Mouse (Mus musculus) mouse embryonic stem cell (cell line): ENCODE data around the gene Wfdc3.

Source experiments
- in situ Hi-C, 2 experiments: fragments of 300-500 bp; cut with MboI; formaldehyde crosslinking; loops; 1 replicate in 1 of 2; 3 replicates in 1 of 2; pipeline ENCODE4 v1.14.3; 2019 to 2020; ENCODE audit warnings: low sequenced_read_pairs in 2 of 2, low pct_unique_long_range_greater_than_20kb in 1 of 2, mixed read lengths in 1 of 2; ENCODE audit not compliant: unreplicated experiment in 1 of 2

Wfdc3 gene

GRCm38 (mm10) chr2:164745843-164746479, at the start of gene Wfdc3, which contains the start of gene Dnttip1:
TSS of gene Wfdc3 (minus strand) at chr2:164745931.
TSS of gene Dnttip1 (plus strand) at chr2:164745983.
- in situ Hi-C loops, result no loop called here

DNA sequence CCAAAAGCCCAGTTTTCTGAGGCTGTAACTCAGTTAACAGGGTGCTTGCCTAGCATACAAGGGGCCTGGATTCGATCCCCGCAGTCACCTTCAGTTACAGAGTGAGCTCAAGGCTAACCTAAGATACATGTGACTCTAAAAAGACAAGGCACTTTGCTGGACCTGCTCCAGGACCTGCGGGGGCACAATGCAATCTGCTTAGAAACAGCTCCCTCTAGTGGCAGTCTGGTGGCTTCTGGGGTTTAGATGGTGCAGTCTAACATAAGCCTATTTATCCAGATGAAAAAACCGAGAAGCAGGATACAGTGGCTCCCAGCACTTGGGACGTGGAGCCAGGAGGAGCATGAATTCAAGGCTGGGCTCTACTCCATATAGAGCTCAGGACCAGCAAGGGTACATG, 48.6 kb upstream of the Wfdc3 start:
- in situ Hi-C loops, result no loop called here

DNA sequence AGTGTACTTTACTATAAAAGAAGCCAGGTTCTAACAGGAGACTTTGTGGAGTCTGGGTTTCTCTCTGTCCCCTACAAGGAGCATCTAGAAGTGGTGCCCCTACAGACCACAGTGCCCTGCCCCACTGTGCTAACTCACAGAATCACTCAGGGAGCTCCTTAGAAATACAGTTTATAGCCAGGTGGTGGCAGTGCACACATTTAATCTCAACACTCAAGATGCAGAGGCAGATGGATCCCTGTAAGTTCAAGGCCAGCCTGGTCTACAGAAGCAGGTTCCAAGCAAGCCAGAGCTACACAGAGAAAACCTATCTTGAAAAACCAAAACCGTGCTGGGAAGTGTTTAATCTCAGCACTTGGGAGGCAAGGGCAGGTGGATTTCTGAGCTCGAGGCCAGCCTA, 48.0 kb upstream of the Wfdc3 start:
- in situ Hi-C loops, result no loop called here

DNA sequence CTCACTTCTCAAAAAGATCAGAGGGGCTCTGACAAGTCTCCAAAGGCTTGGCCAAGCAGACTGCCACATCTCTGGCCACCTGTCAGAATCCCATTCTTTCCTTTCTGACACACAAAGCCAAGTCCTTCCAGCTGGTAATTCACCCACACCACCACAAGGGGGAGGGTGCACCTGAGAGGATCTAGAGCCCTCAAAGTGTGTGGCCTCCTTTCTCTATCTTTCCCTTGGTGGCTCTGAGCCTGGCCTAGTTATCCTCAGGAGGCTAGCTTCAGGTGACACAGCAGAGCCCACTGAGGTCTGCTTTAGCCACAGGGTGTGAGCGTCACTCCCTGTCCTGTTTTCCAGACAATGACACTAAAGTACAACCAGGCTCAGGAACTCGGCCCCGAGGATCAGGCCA, 47.5 kb upstream of the Wfdc3 start:
- in situ Hi-C loops, result no loop called here

DNA sequence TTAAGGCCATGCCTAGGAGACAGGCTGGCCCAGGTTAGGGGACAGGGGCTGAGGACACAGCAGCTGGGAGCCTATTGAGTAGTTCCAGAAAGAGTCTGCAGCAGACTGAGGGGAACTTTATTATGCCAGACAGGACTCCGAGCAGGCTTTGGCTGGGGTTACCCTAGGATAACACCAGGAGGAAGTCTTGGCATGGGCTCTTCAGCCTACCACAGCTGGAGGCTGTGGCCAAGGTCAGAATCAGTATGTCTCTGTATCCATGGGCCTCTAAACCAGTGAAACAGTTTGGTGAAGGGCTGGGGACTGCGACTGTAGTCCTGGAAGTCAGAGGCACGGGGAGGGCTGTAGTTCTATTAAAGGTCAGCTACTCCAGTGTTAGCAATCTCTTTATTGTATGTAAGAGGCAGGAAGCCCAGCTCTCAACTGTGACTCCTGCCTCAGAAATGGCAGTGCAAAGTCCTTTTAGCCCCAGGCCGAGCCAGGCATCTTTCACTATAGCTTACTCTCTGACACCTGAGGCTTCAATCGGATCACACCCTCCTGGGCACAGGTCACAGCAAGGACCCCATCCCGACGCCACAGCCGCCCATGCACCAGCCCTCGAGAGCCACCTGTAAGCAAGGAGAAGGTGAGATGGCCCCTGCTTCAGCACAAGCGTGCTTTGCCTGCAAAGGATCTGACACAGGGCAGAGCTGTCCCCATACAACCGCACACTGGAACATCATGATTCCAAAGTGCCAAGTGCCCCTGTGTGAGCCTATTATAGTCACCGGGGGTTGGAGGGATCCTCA, 46.9 kb upstream of the Wfdc3 start:
- in situ Hi-C loops, result no loop called here

- in situ Hi-C loops, result no loop called here
These were observed 46.1 kb upstream of the Wfdc3 start for GRCm38 (mm10) chr2:164791841-164792261.

DNA sequence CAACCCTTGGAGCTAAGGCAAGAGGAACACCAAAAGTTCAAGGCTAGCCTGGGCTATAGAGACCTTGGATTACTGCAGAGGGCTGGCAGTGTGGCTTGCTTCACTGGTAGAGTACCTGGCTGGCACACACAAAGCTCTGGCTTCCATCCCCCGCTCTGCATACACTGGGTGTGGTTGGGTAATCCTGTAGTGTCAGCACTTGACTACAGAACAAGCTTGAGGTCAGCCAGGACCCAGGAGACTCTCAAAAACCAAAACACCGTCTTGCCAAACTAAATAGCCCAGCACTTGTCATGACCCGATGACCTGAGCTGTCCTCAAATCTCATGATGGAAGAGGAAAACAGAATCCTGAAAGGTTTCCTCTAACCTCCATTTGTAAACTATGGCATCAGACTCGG, 44.7 kb upstream of the Wfdc3 start:
- in situ Hi-C loops, result no loop called here

DNA sequence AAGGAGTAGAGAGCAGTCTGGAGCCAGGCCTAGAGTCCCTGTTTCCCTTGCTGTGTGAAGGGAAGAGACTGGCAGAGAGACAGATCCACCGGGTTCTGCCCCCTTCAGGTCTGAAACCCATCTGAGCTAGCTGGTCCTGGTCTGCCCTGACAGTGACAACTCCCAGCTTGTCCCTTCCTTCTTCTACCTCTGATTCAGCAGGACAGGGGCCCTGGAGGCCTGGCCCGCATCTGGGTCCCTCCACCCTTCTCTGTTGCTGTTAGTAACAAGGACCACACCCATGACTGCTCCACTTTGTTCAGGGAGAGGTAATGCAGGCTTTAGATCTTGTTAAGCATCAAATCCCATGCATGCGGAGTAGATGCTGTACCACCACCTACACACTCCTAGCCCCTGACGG, 42.7 kb upstream of the Wfdc3 start:
- in situ Hi-C loops, result no loop called here

DNA sequence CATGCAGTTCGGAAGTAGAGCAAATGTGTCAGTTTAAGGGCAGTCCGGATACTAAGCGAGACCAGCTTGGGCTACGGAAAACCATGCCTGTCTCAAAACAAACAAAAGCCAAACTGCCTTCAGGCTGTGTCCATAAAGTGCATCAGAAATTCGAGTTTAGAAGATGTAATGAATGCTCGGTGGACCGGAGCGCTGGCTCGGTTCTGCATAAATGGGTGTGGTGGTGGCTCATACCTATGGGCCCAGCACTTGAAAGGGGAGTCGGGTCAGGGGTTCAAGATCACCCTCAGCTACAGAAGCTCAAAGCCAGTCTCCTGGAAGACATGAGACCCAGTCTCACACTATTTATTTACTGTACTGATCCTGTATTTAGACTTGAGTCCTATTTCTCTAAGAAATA, 42.0 kb upstream of the Wfdc3 start:
- in situ Hi-C loops, result no loop called here

DNA sequence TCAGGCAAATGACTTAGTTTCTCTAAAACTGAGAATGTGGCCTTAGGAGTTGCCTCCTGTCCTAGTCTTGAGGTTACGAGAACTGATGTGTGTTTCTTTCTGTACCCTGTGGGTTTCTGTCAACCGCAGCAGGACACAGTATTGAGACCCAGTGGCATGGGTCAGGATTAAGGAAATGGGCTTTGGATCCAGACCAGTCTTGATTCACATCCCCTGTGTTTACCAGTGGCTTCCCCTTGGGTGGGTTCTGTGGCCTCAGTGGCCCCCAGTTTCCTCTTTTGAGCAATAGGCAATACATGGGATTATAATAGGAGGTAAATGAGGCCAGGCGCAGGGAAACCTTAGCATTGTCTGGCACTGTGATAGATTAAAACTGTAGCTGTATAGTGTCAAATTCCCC, 41.3 kb upstream of the Wfdc3 start:
- in situ Hi-C loops, result no loop called here

DNA sequence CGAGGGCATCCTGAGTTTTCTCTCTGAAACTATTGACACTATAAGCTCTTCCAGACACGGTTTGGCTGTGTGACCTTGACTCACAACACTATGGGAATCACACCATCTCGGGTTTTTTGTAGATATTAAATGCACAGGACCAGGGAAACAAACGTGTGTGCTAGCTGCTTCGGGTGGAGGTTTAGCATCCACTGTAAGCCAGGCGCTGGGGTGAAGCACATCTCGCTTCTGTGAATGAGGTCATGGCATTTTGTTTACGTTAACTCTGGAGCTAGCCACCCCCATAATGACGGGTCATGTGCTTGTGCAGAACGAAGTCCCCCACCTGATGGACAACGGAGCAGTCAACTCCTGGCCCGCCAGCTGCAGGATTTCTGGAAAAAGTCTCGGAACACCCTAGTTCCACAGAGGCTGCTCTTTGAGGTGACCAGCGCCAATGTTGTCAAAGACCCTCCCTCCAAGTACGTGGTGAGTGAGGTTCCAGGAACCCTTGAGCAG, 40.7 kb upstream of the Wfdc3 start:
- in situ Hi-C loops, result no loop called here

DNA sequence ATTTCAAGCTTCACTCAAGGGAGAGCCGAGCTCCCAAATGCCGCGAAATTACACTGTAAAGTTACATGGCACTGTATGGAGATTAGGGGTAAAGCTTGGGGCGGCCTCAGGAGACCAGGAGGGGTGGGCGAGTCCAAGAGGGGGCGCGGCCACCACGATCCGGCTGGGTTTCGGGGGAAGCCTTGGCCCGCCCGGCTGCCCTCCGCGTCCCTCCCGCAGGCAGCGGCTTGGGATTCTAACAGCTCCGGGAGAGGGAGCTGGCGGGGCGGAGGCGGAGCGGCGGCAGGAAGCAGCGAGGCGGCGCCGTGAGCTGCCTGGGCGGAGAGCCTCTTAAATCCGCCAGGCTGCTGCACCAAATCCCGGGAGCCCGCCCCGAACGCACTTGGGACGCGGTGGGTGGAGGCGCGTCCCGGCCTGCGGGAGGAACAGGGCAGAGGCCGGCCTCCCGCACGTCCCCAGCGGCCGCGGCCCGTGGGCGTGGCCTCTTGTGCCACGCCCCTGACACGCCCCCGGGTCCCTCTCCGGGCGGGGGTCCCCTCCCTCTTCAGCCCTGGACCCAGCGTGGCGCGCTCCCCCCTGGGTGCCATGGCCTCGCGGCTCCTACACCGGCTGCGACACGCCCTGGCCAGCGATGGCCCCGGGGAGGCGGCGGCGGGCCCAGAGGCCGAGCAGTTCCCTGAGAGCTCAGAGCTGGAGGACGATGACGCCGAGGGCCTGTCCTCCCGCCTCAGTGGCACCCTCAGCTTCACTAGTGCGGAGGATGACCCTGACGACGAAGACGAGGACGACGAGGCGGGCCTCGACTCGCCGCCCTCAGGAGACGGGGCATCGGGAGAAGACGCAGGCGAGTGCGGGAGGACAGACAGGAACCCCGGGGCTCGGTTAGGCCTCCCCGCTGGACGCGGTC, 40.0 kb upstream of the Wfdc3 start, which contains the start of gene Snx21:
Gene Snx21, plus strand, starts transcription at position 343 of the 907 bp plus-strand sequence.
- in situ Hi-C loops, result no loop called here

DNA sequence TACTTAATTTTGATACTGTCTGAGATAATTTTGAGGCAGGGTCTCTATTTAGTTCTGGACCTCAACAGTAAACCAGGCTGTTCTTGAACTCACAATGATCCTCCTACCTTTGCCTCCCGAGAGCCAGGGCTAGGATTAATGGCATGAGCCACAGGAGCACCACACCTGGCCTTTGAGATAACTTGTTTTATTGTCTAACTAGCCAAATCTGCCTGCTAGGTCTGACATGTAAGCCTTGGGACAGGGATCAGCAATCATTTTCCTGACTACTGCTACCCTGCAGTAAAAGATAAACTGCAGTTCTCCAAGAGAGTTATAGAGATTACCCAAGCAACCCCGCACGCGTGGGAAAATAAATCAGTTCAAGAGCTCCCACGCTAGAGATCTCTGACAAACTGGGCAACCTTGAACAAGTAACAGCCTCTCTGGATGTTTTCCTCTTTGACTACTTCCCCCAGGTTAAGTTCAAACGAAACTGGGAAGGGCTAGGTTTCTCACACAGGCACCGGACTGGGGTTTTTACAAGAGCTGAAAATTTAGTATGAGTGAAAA, 39.2 kb upstream of the Wfdc3 start:
- in situ Hi-C loops, result no loop called here

DNA sequence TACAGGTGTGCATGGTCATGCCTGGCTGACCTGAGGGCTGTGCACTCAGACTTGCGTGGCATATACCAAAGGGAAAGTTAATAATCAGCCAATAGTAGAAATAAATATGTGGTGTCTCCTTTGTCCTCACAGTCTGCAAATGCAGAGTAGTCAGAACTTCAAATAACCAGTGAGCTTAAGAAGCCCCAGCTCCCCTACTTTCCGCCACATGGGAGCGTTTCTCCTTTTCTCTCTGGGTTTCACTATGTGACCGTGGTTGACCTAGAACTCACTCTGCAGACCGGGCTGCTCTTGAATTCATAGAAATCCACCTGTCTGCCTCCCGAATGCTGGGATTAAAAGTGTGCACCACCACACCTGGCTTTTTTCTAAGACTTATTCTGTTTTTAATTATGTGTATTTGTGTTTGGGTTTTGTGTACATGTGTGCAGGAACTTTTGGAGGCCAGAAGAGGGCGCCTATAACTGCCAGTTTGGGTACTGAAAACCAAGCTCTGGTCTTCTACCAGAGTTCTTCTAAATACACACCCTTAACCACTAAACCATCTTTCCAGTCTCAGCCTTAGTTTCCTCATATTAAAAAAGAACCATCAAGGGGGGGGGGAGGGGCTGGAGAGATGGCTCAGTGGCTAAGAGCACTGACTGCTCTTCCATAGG, 38.3 kb upstream of the Wfdc3 start:
- in situ Hi-C loops, result no loop called here

- in situ Hi-C loops, result no loop called here
These were observed 36.1 kb upstream of the Wfdc3 start for GRCm38 (mm10) chr2:164781876-164782275.

DNA sequence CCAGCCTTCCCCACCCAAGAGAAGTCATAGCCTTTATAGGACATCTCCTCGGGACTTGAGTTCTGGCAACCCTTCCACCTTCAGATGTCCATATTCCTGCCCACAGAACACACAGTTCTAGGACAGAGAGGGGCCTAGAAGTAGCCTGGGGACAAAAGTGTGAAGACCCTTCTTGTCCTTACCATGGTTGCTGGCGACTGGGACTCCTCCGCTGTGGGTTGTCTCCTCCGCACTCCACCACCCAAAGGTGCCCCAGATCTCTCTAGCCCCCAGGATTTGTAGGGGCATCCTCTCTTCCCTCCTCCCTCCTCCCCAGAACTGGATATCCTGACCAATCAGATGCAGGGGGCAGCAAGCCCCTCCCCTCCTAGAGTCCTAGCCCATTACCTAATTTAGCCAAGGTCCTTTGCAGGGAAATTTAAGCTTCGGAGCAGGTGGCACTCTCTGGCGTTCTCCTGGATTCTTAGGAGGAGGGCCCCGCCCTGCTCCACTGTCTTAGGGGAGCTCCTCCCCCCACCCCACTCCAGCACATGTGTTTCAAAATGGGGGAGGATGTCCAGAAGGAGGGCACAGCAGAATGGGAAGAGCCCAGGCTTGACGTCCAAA, 33.9 kb upstream of the Wfdc3 start, which contains the start of gene Tnnc2:
Gene Tnnc2, minus strand, starts transcription at position 487 of the 606 bp plus-strand sequence.
- in situ Hi-C loops, result no loop called here

DNA sequence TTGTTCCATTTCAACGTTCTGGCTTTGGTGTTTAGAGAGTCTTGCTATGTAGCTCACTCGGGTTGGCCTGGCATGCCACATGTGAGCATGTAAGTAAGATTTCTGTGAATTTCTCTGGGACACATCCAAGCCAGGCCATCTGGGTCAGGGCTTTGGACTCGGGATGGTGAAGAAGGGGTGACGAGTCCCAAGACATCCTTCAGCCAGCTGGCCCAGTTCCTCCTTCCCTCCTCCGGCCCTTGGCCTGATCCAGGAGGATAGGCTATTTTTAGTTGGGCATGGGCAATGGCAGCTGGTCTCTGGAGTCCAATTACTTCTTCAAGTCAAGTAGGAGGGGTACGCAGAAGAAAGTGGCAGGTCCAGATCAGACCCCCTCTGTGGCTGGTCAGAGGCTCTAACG, 33.1 kb upstream of the Wfdc3 start:
- in situ Hi-C loops, result no loop called here

GRCm38 (mm10) chr2:164778015-164778287, 32.2 kb upstream of the Wfdc3 start:
- in situ Hi-C loops, result no loop called here
